Mouse (Mus musculus) C2C12 (cell line): ENCODE data around the gene Ssx2ip. TPM values are rescaled to one million over a fixed set of nuclear protein-coding genes. Genes with fewer than 3 reads are reported as not detected.

Source experiments
- H3K27me3 ChIP-seq: one replicate; pipeline ENCODE4 v1.6.1; 2011; ENCODE audit not compliant: control insufficient read depth, insufficient read depth, insufficient read length
- H3K36me3 ChIP-seq: one replicate; pipeline ENCODE4 v1.6.1; 2011; ENCODE audit not compliant: control insufficient read depth, insufficient read depth
- H3K4me3 ChIP-seq: one replicate; pipeline ENCODE4 v1.5.1; 2011; ENCODE audit warnings: mild to moderate bottlenecking, control low read depth; ENCODE audit not compliant: poor library complexity, insufficient read depth, severe bottlenecking
- H3K79me2 ChIP-seq: one replicate; pipeline ENCODE4 v1.6.1; 2011; ENCODE audit not compliant: control insufficient read depth, insufficient read depth
- H3K79me3 ChIP-seq: one replicate; pipeline ENCODE4 v1.6.1; 2011; ENCODE audit warnings: low read depth, control low read depth
- H3ac ChIP-seq: one replicate; pipeline ENCODE3; 2011; ENCODE audit warnings: low read depth; ENCODE audit not compliant: control insufficient read depth, insufficient read length
- CEBPB ChIP-seq: IDR thresholded peaks from one replicate; pipeline ENCODE4 v1.6.1; 2011; ENCODE audit warnings: low read depth, mild to moderate bottlenecking, control low read depth, moderate library complexity
- CTCF ChIP-seq: IDR thresholded peaks from one replicate; pipeline ENCODE4 v1.5.1; 2011; ENCODE audit not compliant: control insufficient read depth, insufficient read depth, insufficient read length
- FOSL1 ChIP-seq: IDR thresholded peaks from one replicate; pipeline ENCODE4 v1.8.0; 2011; ENCODE audit warnings: mild to moderate bottlenecking, low read length; ENCODE audit not compliant: poor library complexity, insufficient read depth, severe bottlenecking
- MAX ChIP-seq: IDR thresholded peaks from one replicate; pipeline ENCODE4 v1.6.1; 2011; ENCODE audit warnings: mild to moderate bottlenecking, control low read depth
- MYOD1 ChIP-seq: IDR thresholded peaks from one replicate; pipeline ENCODE4 v1.6.1; 2011; ENCODE audit warnings: low read depth; ENCODE audit not compliant: control insufficient read depth, insufficient read length
- MYOG ChIP-seq: IDR thresholded peaks from one replicate; pipeline ENCODE4 v1.6.1; 2011; ENCODE audit not compliant: control insufficient read depth, insufficient read length; ENCODE audit errors: extremely low read depth
- USF1 ChIP-seq: IDR thresholded peaks from one replicate; pipeline ENCODE4 v1.6.1; 2011; ENCODE audit warnings: low read depth, mild to moderate bottlenecking, control low read depth, moderate library complexity
- polyA plus RNA-seq: library from polyadenylated mRNA; unstranded; fragments of >200 nt; fragmentation: generic; extraction: Trizol; gene quantifications from one replicate; pipeline ENCODE4 v1.2.1, GENCODE M21; 2012; ENCODE audit warnings: missing spikeins

Gene Ssx2ip
- polyA plus RNA-seq, 1 experiment, result 9.5 TPM

GRCm38 (mm10) chr3:146380874-146381273, 23.6 kb upstream of the Ssx2ip start:
- H3ac ChIP-seq, result no peak overlapping the region
- TF ChIP-seq MYOD1 (no peak), CEBPB (no peak), USF1 (no peak)
- H3K79me2 ChIP-seq, result no peaks in the 10 kb centered on the region
- no peak overlapping the region for H3K4me3 ChIP-seq
- no peaks in the 10 kb centered on the region for H3K27me3 ChIP-seq
- H3K79me3 ChIP-seq, result no peaks in the 10 kb centered on the region
- H3K36me3 ChIP-seq, result no peaks in the 10 kb centered on the region

DNA sequence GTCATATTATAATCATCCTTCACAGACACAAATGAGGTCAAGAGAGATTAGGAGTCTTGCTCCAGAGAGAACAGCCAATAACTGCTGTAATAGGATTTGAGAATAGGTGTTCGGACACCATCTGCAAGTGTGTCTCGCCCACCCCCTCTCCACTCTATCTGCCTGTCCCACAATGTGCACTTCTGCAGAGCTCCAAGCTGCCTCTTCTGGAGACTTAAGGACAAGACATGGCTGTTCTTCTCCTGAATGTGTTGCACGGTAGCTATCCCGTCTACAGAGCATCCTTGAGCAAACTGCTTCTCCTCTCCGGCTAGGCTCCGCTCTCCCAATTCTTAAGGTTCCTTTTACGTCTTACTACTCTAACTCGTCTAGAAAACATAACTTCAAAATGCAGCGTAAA, 23.0 kb upstream of the Ssx2ip start:
- no peaks in the 10 kb centered on the region for H3K79me2 ChIP-seq
- H3K79me3 ChIP-seq, result no peaks in the 10 kb centered on the region
- H3K36me3 ChIP-seq, result no peaks in the 10 kb centered on the region
- H3K4me3 ChIP-seq, result no peak overlapping the region
- TF ChIP-seq MAX (no peak), MYOG (no peak), FOSL1 (no peak), MYOD1 (no peak), USF1 (no peak), CTCF (no peak), CEBPB (no peak)
- H3K27me3 ChIP-seq, result no peaks in the 10 kb centered on the region
- H3ac ChIP-seq, result no peak overlapping the region

GRCm38 (mm10) chr3:146386800-146387199, 17.6 kb upstream of the Ssx2ip start:
- TF ChIP-seq CEBPB (no peak), FOSL1 (no peak), MYOD1 (no peak), CTCF (no peak)
- no peak overlapping the region for H3K4me3 ChIP-seq
- H3K36me3 ChIP-seq, result no peaks in the 10 kb centered on the region
- no peaks in the 10 kb centered on the region for H3K79me3 ChIP-seq
- no peaks in the 10 kb centered on the region for H3K27me3 ChIP-seq
- H3K79me2 ChIP-seq, result no peaks in the 10 kb centered on the region
- H3ac ChIP-seq, result no peak overlapping the region

GRCm38 (mm10) chr3:146392656-146393321, 11.7 kb upstream of the Ssx2ip start:
- H3ac ChIP-seq, result no peak overlapping the region
- no peaks in the 10 kb centered on the region for H3K27me3 ChIP-seq
- H3K36me3 ChIP-seq, result no peaks in the 10 kb centered on the region
- TF ChIP-seq MAX (no peak), CTCF (no peak), MYOD1 (no peak), USF1 (no peak), MYOG (no peak), CEBPB (no peak)
- no peak overlapping the region for H3K4me3 ChIP-seq
- H3K79me2 ChIP-seq, result no peaks in the 10 kb centered on the region
- no peaks in the 10 kb centered on the region for H3K79me3 ChIP-seq

DNA sequence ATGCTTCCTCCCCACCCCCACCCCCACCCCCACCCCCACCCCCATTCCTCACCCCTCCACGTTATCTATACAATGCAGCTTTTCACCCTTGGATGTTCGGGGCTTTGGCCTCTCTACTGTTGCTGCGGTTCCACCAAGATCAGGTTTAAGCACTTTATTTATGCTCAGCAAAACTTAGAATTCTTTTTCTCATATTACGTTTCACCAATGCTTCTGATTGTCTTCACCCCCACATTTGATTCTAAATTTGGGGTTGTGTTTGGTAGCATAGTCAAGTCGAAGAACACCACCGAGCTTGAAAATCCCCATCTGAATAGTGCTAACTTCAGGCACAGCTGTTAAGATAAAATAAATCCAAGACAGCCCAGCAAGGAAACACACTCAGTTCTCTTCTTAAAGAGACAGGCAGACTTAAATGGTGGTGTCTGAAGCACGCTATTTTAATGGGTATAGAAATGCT, 10.8 kb upstream of the Ssx2ip start:
- no peak overlapping the region for H3ac ChIP-seq
- H3K79me3 ChIP-seq, result no peaks in the 10 kb centered on the region
- H3K4me3 ChIP-seq, result no peak overlapping the region
- H3K79me2 ChIP-seq, result no peaks in the 10 kb centered on the region
- no peak for TF ChIP-seq MAX
- TF ChIP-seq FOSL1, result no peak
- TF ChIP-seq CTCF, result no peak
- no peak for TF ChIP-seq USF1
- TF ChIP-seq MYOD1, result no peak
- TF ChIP-seq MYOG, result no peak
- TF ChIP-seq CEBPB, result no peak
- no peaks in the 10 kb centered on the region for H3K27me3 ChIP-seq
- no peaks in the 10 kb centered on the region for H3K36me3 ChIP-seq

- Histone ChIP-seq H3K79me3 (no peaks in the 10 kb centered on the region), H3K4me3 (no peak overlapping the region), H3K27me3 (no peaks in the 10 kb centered on the region), H3K79me2 (no peaks in the 10 kb centered on the region), H3K36me3 (no peaks in the 10 kb centered on the region), H3ac (no peak overlapping the region)
- TF ChIP-seq MAX (no peak), CEBPB (no peak), MYOG (no peak)
Observed at GRCm38 (mm10) chr3:146396256-146396655, 8.2 kb upstream of the Ssx2ip start.
